29 mouse cellular contexts compared by ENCODE assay signal in the genomic region with DNA sequence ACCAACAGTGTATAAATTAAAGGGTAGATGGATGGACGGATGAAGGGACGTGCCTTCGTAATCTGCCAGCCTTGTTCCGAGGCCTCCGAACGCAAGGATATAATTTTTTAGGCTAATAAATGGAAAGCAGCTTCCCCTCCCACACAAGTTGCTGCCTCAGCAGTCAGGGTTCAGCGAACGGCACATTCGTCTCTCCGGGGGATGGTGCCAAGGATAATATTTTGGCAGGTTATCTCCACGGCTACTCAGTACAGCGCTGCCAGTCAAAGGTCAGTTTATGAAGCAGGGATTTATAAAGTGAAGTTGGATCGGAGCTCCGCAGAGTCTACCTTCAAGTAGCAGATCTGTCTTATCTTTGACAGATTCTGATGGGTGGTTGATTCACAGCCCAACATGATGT.
DNase-seq lines count a peak whose midpoint lies in the region; ATAC-seq and TF ChIP-seq lines count a peak whose summit lies in the region.
"Had no signal": no experiment of that assay in that cellular context is flagged by ENCODE, and none has a peak within 500 bp of the region (broad histone marks: within the 10 kb centered on the region; RNA-seq: fewer than 3 reads in every experiment).

No protein-coding gene starts in this region.

- H3K9ac ChIP-seq in liver, adult 2 months (ENCODE audit: low read depth, low read length) = peak overlapping the region; percentile 28; the same call in 1 of the 2 replicates
- no peak overlapping the region for H3K9ac ChIP-seq in liver, embryonic 11.5 days (ENCODE audit: low read depth, low read length)
- H3K9ac ChIP-seq: embryonic facial prominence, embryonic 13.5 days; hindbrain, embryonic 15.5 days; limb, embryonic 13.5 days; liver, embryonic 13.5 days; midbrain, embryonic 15.5 days had no signal

- H3K79me2 ChIP-seq in liver, adult 2 months (ENCODE audit: control insufficient read depth, insufficient read depth, low read length) = no peaks in the 10 kb centered on the region

- WGBS in liver, adult 2 months = 32% methylated on average over 14 of the region's 14 CpGs
- 68% methylated on average over 14 of the region's 14 CpGs for WGBS in liver, embryonic 11.5 days
- 18% methylated on average over 14 of the region's 14 CpGs for WGBS in kidney, adult 2 months

- ATAC-seq in liver, embryonic 11.5 days (replicated peaks; ENCODE audit: low FRiP score) = no peak
- ATAC-seq: CD4-positive, CD25-positive, alpha-beta regulatory T cell, adult 4 months; forebrain, embryonic 16.5 days; midbrain, embryonic 15.5 days had no signal

- DNase-seq in liver, adult 2 months (ENCODE audit: extremely low read depth, low read depth, low spot score) = peak; percentile 81
- no peak for DNase-seq in liver, embryonic 11.5 days (ENCODE audit: low spot score)
- DNase-seq in kidney, adult 2 months = peak; percentile 87
- DNase-seq in kidney, postnatal 10 days = peak; percentile 41
- peak; percentile 62 for DNase-seq in mesoderm, embryonic 11.5 days (ENCODE audit: low read depth, low spot score)
- no peak for DNase-seq in left cerebral cortex, adult 11 months (ENCODE audit: low spot score)
- no peak for DNase-seq in ovary, postnatal 10 days (ENCODE audit: low spot score)
- DNase-seq: adrenal gland, postnatal 14 days; cerebellum, adult 11 months; cerebellum, adult 9-11 months; gastrocnemius, postnatal 14 days; heart, postnatal 14 days; liver, embryonic 13.5 days; lung, adult 18-20 months; lung, postnatal 10 days; right cerebral cortex, adult 18-20 months; right cerebral cortex, postnatal 4 days; thymus, adult 2 months; thymus, postnatal 36 days had no signal

- H3K4me2 ChIP-seq in liver, embryonic 11.5 days = no peak overlapping the region
- H3K4me2 ChIP-seq: embryonic facial prominence, embryonic 13.5 days; hindbrain, embryonic 15.5 days; limb, embryonic 13.5 days; liver, embryonic 13.5 days; midbrain, embryonic 15.5 days had no signal

- no peak for TF ChIP-seq CTCF in liver, adult 2 months (IDR thresholded peaks at IDR 0.05; ENCODE audit: low read depth, low read length)
- TF ChIP-seq CTCF in kidney, adult 2 months (conservative IDR thresholded peaks at IDR 0.05; ENCODE audit: insufficient read depth, insufficient read length, low read depth, low read length) = no peak

- TF ChIP-seq POLR2A in liver, adult 2 months (IDR thresholded peaks at IDR 0.05; ENCODE audit: extremely low read depth, insufficient read depth, low read length) = no peak
- TF ChIP-seq POLR2A in kidney, adult 2 months (IDR thresholded peaks at IDR 0.05; ENCODE audit: low read depth, low read length) = no peak

- H3K27me3 ChIP-seq in liver, adult 2 months (ENCODE audit: control insufficient read depth, insufficient read depth, low read length) = no peaks in the 10 kb centered on the region
- no peaks in the 10 kb centered on the region for H3K27me3 ChIP-seq in liver, embryonic 11.5 days (replicated peaks; ENCODE audit: control insufficient read depth, insufficient read depth, low read length)
- no peaks in the 10 kb centered on the region for H3K27me3 ChIP-seq in kidney, adult 2 months (replicated peaks; ENCODE audit: control insufficient read depth, insufficient read depth, low read length)
- H3K27me3 ChIP-seq: embryonic facial prominence, embryonic 13.5 days; hindbrain, embryonic 15.5 days; limb, embryonic 13.5 days; liver, embryonic 13.5 days; midbrain, embryonic 15.5 days had no signal

- H3K4me1 ChIP-seq in liver, adult 2 months (ENCODE audit: control insufficient read depth, insufficient read depth, low read length) = peaks cover 7% of the 10 kb centered on the region; the same call in 1 of the 2 replicates
- no peaks in the 10 kb centered on the region for H3K4me1 ChIP-seq in liver, embryonic 11.5 days (replicated peaks; ENCODE audit: control insufficient read depth, insufficient read depth, low read length)
- peaks cover 2% of the 10 kb centered on the region; the same call in 1 of the 2 replicates for H3K4me1 ChIP-seq in kidney, adult 2 months (ENCODE audit: control insufficient read depth, insufficient read depth, low read length)
- H3K4me1 ChIP-seq: embryonic facial prominence, embryonic 13.5 days; forebrain, embryonic 10.5 days; limb, embryonic 13.5 days; liver, embryonic 13.5 days had no signal

- no peaks in the 10 kb centered on the region for H3K36me3 ChIP-seq in liver, adult 2 months (ENCODE audit: control insufficient read depth, insufficient read depth, low read length)
- H3K36me3 ChIP-seq in liver, embryonic 11.5 days (ENCODE audit: control insufficient read depth, insufficient read depth, low read length) = no peaks in the 10 kb centered on the region
- H3K36me3 ChIP-seq in kidney, adult 2 months (ENCODE audit: control insufficient read depth, insufficient read depth, low read length) = no peaks in the 10 kb centered on the region
- H3K36me3 ChIP-seq: embryonic facial prominence, embryonic 13.5 days; forebrain, embryonic 10.5 days; hindbrain, embryonic 10.5 days; hindbrain, embryonic 15.5 days; limb, embryonic 13.5 days; liver, embryonic 13.5 days; midbrain, embryonic 10.5 days; midbrain, embryonic 15.5 days had no signal

- H3K27ac ChIP-seq in liver, adult 2 months (replicated peaks; ENCODE audit: insufficient read depth, low read depth, low read length) = peak overlapping the region; percentile 72
- H3K27ac ChIP-seq in liver, embryonic 11.5 days (ENCODE audit: low read depth, low read length) = no peak overlapping the region
- no peak overlapping the region for H3K27ac ChIP-seq in kidney, adult 2 months (ENCODE audit: insufficient read depth, low read depth, low read length)
- H3K27ac ChIP-seq: embryonic facial prominence, embryonic 13.5 days; forebrain, embryonic 10.5 days; hindbrain, embryonic 10.5 days; hindbrain, embryonic 15.5 days; left cerebral cortex, adult 2 months; limb, embryonic 13.5 days; liver, embryonic 13.5 days; midbrain, embryonic 10.5 days; midbrain, embryonic 15.5 days had no signal

- no peaks in the 10 kb centered on the region for H3K9me3 ChIP-seq in liver, embryonic 11.5 days (ENCODE audit: control insufficient read depth, low read length)
- H3K9me3 ChIP-seq: embryonic facial prominence, embryonic 13.5 days; hindbrain, embryonic 15.5 days; midbrain, embryonic 15.5 days had no signal

- H3K4me3 ChIP-seq in liver, adult 2 months (ENCODE audit: insufficient read depth, low read depth, low read length) = no peak overlapping the region
- no peak overlapping the region for H3K4me3 ChIP-seq in liver, embryonic 11.5 days (ENCODE audit: low read depth, low read length)
- H3K4me3 ChIP-seq in kidney, adult 2 months (ENCODE audit: insufficient read depth, low read depth, low read length) = no peak overlapping the region
- H3K4me3 ChIP-seq: embryonic facial prominence, embryonic 13.5 days; forebrain, embryonic 10.5 days; hindbrain, embryonic 10.5 days; hindbrain, embryonic 15.5 days; left cerebral cortex, adult 2 months; limb, embryonic 13.5 days; liver, embryonic 13.5 days; midbrain, embryonic 10.5 days; midbrain, embryonic 15.5 days had no signal

Comparison
In these comparisons a context has a peak if more than half of its experiments do, and no peak if none do; other contexts are left out.
1. DNase-seq: peak in liver, adult 2 months (single experiment), kidney, adult 2 months (single experiment), kidney, postnatal 10 days (single experiment) and mesoderm, embryonic 11.5 days (single experiment); none in liver, embryonic 11.5 days (single experiment), left cerebral cortex, adult 11 months (single experiment) and ovary, postnatal 10 days (single experiment).